Mouse (Mus musculus) spleen, adult 2 months (tissue): ENCODE results near the gene Scgb3a1.

Experiments used
- CTCF ChIP-seq: fragments of 200-500 bp; IDR thresholded peaks from 2 replicates; pipeline ENCODE4 v1.5.1; 2011; ENCODE audit warnings: mild to moderate bottlenecking, inconsistent platforms; ENCODE audit not compliant: insufficient read depth, insufficient read length, insufficient replicate concordance; ENCODE audit errors: extremely low read depth
- POLR2A ChIP-seq: fragments of 200-500 bp; IDR thresholded peaks from 2 replicates; pipeline ENCODE4 v1.6.1; 2011; ENCODE audit warnings: low read depth, low read length, inconsistent platforms

DNA sequence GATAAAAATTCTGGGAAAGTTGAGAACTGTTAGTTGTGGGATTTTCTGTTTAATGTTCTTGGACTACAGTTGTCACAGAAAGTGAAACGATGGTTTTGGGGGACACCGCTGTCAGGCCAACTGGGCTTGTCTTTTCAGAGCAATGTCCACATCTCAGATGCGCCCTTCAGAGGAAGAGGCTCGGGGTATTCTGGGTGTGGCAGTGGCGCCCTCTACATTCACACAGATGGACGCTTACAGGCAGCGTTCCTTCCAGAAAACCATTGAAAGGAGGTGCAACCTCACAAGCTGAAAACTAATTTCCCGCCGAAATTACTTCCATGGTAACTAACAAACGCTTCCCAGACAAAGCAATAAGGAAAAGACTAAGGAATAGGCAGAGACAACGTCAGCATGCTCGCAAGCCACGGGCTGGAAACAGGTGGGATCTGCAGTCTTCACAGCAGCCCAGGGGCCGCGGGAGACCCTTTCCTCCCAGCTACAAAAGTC is 1.1 kb upstream of the Scgb3a1 start:
- TF ChIP-seq POLR2A: no peak
- TF ChIP-seq CTCF: no peak
